Mouse (Mus musculus) cerebral cortex, adult 2 months (tissue): ENCODE measurements around the gene Ftl1.

Experiments used
- WGBS: fragments of 180-500 bp; shearing (Covaris S2); methylation state at CpG from one replicate; pipeline ENCODE4 v1.1.7; 2018; 5-methylcytosine and 5-hydroxymethylcytosine counted together

Ftl1 gene

GRCm38 (mm10) chr7:45459564-45460140 is at the start of gene Ftl1:
Ftl1 (minus strand) TSS chr7:45459884.
- WGBS, result 1% methylated on average over 34 of the region's 37 CpGs

GRCm38 (mm10) chr7:45509181-45509882 is 49.6 kb upstream of the Ftl1 start:
- WGBS, result 26% methylated on average over 19 of the region's 19 CpGs

DNA sequence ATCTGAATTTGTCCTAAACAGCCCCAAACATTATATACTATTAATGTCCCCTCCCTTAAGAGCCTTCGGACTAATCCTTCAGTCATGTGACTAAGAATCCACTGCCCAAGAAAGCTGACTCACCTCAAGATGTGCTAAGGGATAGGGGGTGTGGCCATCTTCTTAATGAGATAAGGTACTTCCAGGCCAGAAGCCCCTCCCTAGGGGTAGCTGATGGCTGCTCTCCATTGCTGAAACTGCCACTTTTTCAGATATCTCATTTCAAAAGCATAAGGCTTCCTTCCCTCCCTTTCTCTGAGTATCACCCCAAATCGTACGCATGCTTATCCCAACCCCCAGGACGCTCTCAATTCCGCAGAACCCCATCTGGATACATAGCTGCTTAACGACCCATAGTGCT is 48.9 kb upstream of the Ftl1 start:
- 87% methylated on average over 6 of the region's 6 CpGs for WGBS

DNA sequence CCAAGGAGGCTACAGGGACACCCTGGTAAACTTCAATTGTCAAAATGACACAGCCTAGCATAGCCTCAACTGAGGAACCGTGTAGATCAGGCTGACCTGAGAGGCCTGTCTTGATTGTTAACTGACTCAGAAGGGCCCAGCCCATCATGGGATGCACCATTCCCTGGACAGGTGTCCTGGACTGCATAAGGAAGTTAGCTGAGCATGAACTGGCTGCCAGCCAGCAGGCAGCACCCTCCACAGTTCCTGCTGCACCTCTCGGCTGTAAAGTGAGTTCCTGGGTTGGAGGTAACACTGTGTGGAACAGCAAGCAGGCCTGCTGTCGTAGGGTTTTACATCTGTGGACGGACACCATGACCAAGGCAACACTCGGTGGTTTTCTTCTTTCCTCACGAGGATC is 47.9 kb upstream of the Ftl1 start:
- WGBS, result 91% methylated on average over 6 of the region's 6 CpGs

DNA sequence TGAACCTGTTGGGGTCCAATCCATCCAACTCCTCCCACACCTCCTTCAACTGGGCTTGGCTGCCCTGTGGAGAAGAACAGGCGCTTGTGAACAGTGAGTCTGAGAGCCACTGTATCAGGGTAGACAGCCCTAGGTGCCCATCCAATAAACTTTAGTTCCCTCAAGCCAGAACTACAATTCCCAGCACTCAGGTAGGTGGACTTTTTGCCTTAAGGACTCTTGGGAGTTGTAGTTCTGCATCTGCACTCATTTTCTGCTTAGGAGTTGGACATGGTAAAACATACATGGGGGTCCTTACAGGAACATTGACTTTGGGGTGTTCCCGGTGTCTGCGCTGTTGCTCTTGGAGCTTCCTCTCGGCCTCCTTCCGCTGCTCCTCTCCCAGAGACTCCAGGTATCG is 38.7 kb upstream of the Ftl1 start:
- 95% methylated on average over 6 of the region's 6 CpGs for WGBS

GRCm38 (mm10) chr7:45494548-45494947 is 34.9 kb upstream of the Ftl1 start:
- WGBS, result 89% methylated on average over 9 of the region's 9 CpGs

- 90% methylated on average over 5 of the region's 5 CpGs for WGBS
Measured at GRCm38 (mm10) chr7:45492951-45493350, 33.3 kb upstream of the Ftl1 start.

DNA sequence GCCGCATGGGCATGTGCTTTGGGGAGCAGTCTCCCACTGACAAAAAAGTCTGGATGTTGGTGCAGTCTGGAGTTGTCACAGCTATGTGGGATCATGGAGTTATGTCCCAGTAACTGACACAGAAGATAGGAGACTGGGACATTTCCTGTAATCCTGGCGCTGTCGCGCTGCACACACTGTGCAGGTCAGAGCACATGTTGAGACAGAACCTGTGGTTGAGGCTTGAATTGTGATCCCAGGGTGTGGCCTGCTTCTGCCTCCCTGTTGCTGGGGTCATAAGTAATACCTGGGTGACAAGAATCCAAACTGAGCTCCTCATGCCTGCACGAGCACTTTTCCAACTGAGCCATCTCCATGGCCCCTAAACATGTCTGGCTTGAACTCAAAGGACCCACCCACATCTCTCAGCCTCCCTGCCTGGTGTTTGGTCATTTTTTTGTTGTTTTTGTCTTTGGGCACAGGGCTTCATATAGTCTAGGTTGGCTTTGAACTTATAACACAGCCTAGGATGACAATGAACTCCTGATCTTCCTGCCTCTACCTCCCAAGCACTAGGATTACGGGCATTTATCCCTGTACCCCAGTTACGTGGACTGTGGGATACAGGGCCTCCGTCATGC is 32.7 kb upstream of the Ftl1 start:
- 97% methylated on average over 8 of the region's 8 CpGs for WGBS

DNA sequence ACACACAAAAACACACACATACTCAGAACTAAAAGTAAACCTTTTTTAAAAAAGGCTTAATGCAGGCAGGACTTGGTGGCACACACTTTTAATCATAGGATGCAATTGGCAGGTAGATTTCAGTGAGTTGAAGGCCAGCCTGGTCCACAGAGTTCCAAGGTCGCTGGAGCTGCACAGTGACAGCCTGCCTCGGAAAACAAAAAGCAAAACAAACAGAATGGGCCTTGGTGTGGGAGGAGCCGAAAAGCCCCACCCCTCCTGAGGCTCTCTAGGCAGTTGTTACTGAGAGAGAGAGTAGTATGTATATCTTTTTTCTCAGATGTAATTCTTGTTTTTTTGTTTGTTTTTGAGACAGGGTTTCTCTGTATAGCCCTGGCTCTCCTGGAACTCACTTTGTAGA is 31.6 kb upstream of the Ftl1 start:
- WGBS, result 25% methylated on average over 3 of the region's 3 CpGs

GRCm38 (mm10) chr7:45490822-45491221 is 31.1 kb upstream of the Ftl1 start:
- 32% methylated on average over 9 of the region's 9 CpGs for WGBS

DNA sequence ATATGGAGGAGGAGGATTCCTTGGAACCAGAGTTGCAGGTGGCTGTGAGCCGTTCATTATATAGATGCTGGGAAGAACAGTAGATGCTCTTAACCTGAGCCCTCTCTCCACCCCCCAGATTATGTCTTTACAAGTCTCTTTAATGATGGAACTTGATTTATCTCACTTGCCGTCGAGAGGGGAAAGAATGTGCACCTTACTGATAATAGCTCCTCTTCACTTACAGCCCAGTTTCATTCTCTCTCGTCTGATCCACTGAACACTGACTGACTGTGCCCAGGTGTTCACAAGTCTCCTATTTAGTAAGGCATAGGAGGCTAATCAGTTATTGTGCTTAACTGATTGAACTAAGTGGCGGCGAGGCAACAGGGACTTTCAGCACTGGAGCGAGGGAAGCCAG is 29.9 kb upstream of the Ftl1 start:
- 92% methylated on average over 7 of the region's 7 CpGs for WGBS

DNA sequence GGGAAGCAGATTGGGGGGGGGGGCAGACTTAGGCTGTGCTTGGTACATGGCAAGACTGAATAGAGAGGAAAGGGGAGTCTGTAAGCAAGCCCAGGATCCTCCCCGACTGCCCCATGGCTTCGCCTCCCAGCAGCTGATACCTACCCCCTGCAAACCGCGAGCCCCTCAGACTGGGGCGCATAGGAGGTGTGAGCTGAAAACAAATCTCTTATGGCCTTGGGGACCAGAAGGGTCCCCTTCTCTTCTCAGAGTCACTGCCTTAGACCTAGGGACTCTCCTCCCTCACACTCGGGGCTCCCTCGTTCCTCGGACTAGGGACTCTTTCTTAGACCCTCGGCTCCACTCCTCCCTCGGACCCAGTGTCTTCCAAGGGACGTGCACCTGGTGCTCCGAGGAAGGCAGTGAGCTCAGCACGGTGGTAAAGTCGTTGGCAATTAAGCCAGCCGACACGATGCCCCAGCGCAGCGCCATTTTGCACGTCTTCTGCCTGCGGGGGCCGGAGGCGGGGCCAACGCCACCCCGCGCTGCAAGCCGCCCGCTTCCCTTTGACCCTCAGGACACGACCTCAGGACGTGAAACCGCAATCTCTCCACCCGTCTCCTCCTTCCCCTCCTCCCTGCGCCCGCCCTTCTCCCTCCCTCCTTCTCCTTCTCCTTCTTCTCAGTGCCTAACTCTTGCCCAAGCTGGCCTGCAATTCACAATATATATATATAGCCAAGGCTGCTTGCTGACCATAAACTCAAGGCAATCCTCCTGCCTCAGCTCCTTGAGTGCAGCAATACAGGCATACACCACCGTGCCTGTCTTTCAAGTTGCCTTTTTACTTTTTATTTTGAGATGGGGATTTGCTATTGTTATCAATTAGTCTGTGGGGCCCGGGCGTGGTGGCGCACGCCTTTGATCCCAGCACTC is 28.9 kb upstream of the Ftl1 start, which contains the start of gene Dhdh:
Dhdh (minus strand) TSS at position 513 of the 912 bp plus-strand sequence.
- WGBS, result 12% methylated on average over 36 of the region's 38 CpGs

DNA sequence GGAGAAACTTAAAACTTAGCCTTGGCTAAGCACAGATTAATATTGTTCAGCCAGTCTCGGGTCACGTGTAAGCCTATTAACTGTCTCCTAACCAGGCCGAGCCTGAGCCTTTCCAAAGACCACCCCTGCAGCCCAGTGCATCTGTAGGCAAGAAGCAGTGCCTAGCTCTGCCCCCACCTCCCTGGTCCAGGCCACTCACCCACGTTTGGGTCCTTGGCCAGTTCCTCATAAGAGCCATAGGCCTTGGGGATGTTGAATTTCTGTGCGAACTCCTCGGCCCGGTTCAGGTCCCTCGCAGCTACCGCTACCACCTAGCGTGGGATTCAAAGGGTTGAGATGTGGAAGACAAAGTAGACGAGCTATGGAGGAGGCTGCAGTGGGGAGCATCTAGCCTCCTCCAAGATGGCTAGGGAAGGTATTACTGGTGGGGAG is 28.2 kb upstream of the Ftl1 start:
- 61% methylated on average over 11 of the region's 11 CpGs for WGBS

- 61% methylated on average over 12 of the region's 12 CpGs for WGBS
Measured at GRCm38 (mm10) chr7:45486761-45487415, 27.2 kb upstream of the Ftl1 start, which contains the start of gene Gm45808. Gm45808 (minus strand) TSS chr7:45486811.

DNA sequence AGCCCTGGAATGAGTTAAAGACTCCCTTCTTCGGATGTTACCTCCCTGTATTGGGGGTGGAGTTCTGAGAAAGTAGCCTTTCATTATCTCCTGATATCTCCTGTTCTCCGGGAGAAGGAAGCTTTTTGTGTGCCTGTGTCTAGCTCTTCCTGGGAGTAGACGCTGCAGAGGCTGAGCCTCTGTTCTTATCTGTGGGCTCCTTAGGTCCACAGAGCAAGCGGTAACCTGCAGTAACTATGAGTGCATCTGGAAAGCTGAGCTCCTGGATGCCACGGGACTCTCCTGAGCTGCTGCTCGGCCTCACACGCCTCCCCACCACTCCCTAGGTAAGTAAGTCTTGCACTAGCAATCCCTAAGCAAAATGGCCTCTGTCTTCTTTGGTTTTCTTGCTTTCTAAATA is 26.5 kb upstream of the Ftl1 start:
- 86% methylated on average over 7 of the region's 7 CpGs for WGBS

DNA sequence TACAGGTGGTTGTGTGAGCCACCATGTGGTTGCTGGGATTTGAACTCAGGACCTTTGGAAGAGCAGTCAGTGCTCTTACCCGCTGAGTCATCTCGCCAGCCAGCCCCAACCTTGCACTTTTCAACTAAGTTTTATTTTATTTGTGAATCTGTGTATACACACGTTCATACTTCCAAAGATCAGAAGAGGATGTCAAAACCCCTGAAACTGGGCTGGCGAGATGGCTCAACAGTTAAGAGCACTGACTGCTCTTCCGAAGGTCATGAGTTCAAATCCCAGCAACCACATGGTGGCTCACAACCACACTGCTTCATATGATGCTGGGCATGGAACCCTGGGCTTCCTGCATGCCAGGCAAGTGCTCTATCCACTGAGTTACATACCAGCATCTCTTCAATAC is 25.3 kb upstream of the Ftl1 start:
- 95% methylated on average over 5 of the region's 5 CpGs for WGBS

DNA sequence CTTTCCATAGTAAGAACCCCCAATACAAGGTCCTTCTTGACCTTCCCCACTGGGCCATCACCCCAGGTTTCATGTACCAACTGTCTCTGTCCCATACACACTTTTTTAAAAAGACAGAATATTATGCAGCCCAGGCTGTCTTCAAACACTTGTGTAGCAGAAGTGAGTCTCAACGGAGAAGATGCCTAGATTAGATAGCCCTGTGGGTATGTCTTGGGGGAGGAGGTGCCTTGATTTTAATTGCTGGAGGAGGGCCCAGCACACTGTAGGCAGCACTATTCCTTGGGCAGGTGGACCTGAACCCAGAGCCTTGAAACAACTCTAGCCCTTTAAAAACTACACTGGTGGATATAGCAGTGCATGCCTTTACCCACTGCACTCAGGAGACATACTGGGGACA is 22.5 kb upstream of the Ftl1 start:
- 58% methylated on average over 1 of the region's 1 CpGs for WGBS

- WGBS, result 51% methylated on average over 15 of the region's 15 CpGs
Measured at GRCm38 (mm10) chr7:45481374-45481927, 21.8 kb upstream of the Ftl1 start, which contains the start of gene Tulp2. Tulp2 (plus strand) TSS chr7:45481877.

DNA sequence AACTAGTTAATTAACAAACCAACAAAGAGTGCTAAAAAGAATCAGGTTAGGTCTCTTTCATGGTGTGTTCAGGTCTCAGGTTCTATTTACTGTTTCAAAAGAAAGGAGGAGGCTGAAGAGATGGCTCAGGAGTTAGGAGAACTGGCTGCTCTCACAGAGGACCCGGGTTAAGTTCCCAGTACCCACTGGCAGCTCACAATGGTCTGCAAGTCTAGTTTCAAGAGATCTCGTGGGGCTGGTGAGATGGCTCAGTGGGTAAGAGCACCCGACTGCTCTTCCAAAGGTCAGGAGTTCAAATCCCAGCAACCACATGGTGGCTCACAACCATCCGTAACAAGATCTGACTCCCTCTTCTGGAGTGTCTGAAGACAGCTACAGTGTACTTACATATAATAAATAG is 20.6 kb upstream of the Ftl1 start:
- 87% methylated on average over 4 of the region's 4 CpGs for WGBS

DNA sequence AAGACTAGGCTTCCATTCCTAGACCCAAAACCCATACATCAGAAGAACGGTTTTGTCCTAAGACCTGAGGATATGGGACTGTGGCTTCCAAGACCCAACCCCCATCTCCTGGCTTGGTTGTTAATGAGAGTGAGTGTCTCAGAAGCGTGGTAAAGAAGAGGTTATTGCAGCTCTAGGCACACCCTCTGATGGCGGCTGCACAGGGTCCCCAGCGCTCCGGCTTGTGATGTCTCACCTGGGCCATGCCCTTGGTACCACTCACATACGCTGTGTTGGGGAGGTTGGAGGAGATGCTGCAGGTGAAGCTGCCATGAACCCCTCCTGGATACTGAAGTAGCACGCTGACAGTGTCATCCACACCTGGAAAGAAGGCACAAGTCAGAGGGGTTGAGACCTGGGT is 19.1 kb upstream of the Ftl1 start:
- 93% methylated on average over 7 of the region's 7 CpGs for WGBS

DNA sequence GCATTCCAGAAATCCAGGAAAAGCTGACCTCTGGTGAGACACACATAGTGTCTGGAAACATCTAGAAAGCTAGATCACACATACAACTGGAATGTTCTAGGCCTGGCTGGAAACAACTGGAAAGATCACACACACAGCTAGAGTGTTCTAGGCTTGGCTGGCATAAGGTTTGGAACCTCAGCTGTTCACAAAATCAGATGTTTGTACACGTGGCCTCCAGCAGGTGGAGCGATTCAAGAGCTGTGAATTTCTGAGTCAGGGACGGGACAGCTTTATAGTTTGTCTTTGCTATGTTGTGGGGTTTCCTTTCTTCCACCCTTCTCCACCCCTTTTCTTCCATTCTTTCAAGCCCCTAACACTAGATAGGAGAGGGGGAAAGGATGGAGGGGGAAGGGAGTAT is 17.3 kb upstream of the Ftl1 start:
- WGBS, result 2% methylated on average over 3 of the region's 3 CpGs
